Mouse (Mus musculus) limb, embryonic 15.5 days (tissue): Measurements from ENCODE around the gene Efcab12. TPM values are rescaled to one million over a fixed set of nuclear protein-coding genes. Genes with fewer than 3 reads are reported as not detected.

Source experiments
- ATAC-seq: fragments of 200-750 bp; cut with Nextera tagmentation; 2 replicates; pipeline ENCODE4 v1.8.0; 2017; ENCODE audit warnings: low read depth, moderate TSS enrichment; ENCODE audit not compliant: insufficient number of reproducible peaks, low FRiP score, low TSS enrichment
- H3K27ac ChIP-seq: fragments of 300-500 bp; sonication (generic); 2 replicates; pipeline ENCODE4 v1.5.1; 2015; ENCODE audit warnings: moderate library complexity, mild to moderate bottlenecking, inconsistent platforms
- H3K27me3 ChIP-seq: fragments of 300-500 bp; sonication (generic); 2 replicates; pipeline ENCODE4 v1.6.1; 2015; ENCODE audit warnings: inconsistent platforms
- H3K36me3 ChIP-seq: fragments of 300-500 bp; sonication (generic); 2 replicates; pipeline ENCODE4 v1.6.1; 2015; ENCODE audit warnings: inconsistent platforms
- H3K4me1 ChIP-seq: fragments of 300-500 bp; sonication (generic); 2 replicates; pipeline ENCODE4 v1.6.1; 2015; ENCODE audit warnings: inconsistent platforms
- H3K4me2 ChIP-seq: fragments of 300-500 bp; sonication (generic); 2 replicates; pipeline ENCODE4 v1.6.1; 2015; ENCODE audit warnings: mild to moderate bottlenecking, inconsistent platforms
- H3K4me3 ChIP-seq: fragments of 300-500 bp; sonication (generic); 2 replicates; pipeline ENCODE4 v1.5.1; 2015; ENCODE audit warnings: mild to moderate bottlenecking, inconsistent platforms
- H3K9ac ChIP-seq: fragments of 300-500 bp; sonication (generic); 2 replicates; pipeline ENCODE4 v1.6.1; 2015; ENCODE audit warnings: inconsistent platforms
- H3K9me3 ChIP-seq: fragments of 300-500 bp; sonication (generic); 2 replicates; pipeline ENCODE4 v1.6.1; 2016; ENCODE audit warnings: inconsistent platforms
- WGBS: fragments of 180-500 bp; shearing (Covaris S2); methylation state at CpG from one replicate; pipeline ENCODE4 v1.1.7; 2015; 5-methylcytosine and 5-hydroxymethylcytosine counted together
- polyA plus RNA-seq: library from polyadenylated mRNA; unstranded; fragments of >200 nt; fragmentation: Nextera tagmentation; extraction: Ambion mirVana; gene quantifications from 2 replicates; pipeline ENCODE4 v1.2.1, GENCODE M21; 2015

Efcab12 gene
- polyA plus RNA-seq, 1 experiment from 2014 or later: 0.32 TPM

DNA sequence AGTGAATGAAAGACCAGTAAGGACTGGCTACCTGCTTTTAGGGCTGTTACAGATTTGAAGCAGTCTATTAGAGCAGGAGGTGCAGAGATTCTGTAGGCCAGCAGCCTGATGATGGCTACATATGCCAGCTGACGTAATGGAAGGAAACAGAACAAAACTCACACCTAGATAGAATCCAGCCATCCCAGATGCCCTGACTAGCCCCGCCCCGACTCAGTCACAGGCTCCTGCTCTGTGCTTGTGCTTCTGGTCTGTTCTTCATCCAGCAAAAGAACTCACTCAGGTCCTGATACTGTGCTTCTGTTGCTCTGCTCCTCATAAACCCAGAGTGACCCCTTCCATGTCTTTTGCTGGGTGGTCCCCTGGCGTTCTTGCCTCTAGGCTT, 18.1 kb upstream of the Efcab12 start:
- Histone ChIP-seq H3K27me3 (no peaks in the 10 kb centered on the region), H3K4me2 (no peak overlapping the region), H3K9ac (no peak overlapping the region), H3K4me3 (no peak overlapping the region), H3K4me1 (peaks cover 33% of the 10 kb centered on the region), H3K36me3 (no peaks in the 10 kb centered on the region), H3K27ac (peak overlapping the region; percentile 65), H3K9me3 (no peaks in the 10 kb centered on the region)
- no peak for ATAC-seq
- 44% methylated on average over 4 of the region's 4 CpGs for whole genome bisulfite sequencing

DNA sequence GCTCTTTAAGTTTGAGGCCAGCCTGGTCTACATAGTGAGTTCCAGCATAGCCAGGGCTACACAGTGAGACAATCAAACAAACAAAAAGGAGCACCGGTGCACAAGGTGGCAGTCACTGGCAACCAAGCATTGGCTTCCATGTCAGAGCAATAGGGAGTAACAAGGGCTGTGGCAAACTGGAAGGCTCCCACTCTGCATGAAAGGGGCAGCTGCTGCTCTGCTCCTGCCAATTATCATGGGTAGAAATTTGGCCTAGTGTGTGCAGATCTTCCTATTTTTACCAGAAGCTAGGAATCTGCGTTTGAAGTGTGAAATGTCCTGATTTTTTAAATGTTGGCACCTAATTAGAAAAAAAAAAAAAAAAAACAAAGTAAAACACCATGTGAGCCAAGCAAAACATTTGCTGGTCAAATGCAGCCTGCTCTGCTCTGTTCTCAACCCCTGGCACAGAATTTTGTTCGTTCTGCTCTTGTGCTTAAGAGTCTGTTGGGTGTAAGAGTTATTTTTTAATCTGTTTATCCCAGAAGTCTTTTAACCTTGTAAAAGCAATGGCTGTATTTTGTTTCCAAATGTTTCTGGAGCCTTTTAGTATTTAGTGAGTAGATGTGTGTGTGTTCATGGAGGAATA, 17.6 kb upstream of the Efcab12 start:
- H3K4me1 ChIP-seq: peaks cover 33% of the 10 kb centered on the region
- H3K4me3 ChIP-seq: no peak overlapping the region
- H3K27ac ChIP-seq: peak overlapping the region; percentile 65
- H3K27me3 ChIP-seq: no peaks in the 10 kb centered on the region
- H3K9ac ChIP-seq: no peak overlapping the region
- ATAC-seq: no peak
- no peaks in the 10 kb centered on the region for H3K36me3 ChIP-seq
- WGBS: 59% methylated on average over 3 of the region's 3 CpGs
- no peaks in the 10 kb centered on the region for H3K9me3 ChIP-seq
- no peak overlapping the region for H3K4me2 ChIP-seq

DNA sequence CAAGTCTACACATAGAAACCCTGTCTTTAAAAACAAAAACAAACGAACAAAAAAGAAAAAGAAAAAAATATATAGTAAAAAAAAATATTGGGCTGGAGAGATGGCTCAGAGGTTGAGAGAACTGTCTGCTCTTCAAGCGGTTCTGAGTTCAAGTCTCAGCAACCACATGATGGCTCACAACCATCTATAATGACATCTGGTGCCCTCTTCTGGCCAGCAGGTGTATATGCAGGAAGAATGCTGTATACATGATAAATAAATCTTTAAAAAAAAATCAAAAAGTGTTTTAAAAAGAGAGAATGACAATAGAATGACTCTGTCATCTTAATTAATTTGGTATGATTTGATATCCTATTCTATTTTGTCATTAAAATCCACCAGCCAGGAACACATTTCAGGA, 16.2 kb upstream of the Efcab12 start:
- Histone ChIP-seq H3K4me2 (no peak overlapping the region), H3K4me1 (peaks cover 33% of the 10 kb centered on the region), H3K27ac (no peak overlapping the region), H3K36me3 (no peaks in the 10 kb centered on the region), H3K9me3 (no peaks in the 10 kb centered on the region), H3K9ac (no peak overlapping the region), H3K4me3 (no peak overlapping the region), H3K27me3 (no peaks in the 10 kb centered on the region)
- WGBS: 77% methylated on average over 2 of the region's 2 CpGs
- no peak for ATAC-seq

DNA sequence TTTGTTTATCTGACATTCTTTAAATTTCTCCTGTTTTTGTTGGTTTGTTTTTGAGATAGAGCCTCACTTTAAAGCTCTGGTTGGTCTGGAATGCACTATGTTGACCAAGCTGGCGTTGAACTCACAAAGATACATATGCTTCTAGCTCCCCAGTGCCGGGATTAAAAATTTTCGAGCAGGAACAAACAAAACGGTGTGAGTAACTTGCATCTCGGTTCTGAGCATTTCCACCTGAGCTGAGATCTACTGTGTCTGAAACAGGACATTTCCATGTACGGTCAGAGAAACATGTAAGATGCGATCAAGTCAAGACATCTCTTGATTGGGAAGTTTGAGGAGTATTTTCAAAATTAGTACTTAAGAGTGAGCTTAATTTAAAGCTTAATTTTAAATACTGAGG, 15.8 kb upstream of the Efcab12 start:
- H3K9ac ChIP-seq: 0 out of 2 replicates have a peak overlapping the region, but pooled peaks have one; percentile 39
- peak overlapping the region; percentile 66 for H3K4me3 ChIP-seq
- no peaks in the 10 kb centered on the region for H3K27me3 ChIP-seq
- no peaks in the 10 kb centered on the region for H3K9me3 ChIP-seq
- peak overlapping the region; percentile 90 for H3K27ac ChIP-seq
- 46% methylated on average over 7 of the region's 7 CpGs for WGBS
- H3K36me3 ChIP-seq: peaks cover 4% of the 10 kb centered on the region; the same call in 1 of the 2 replicates
- peak overlapping the region; percentile 75 for H3K4me2 ChIP-seq
- no peak for ATAC-seq
- H3K4me1 ChIP-seq: peaks cover 33% of the 10 kb centered on the region

DNA sequence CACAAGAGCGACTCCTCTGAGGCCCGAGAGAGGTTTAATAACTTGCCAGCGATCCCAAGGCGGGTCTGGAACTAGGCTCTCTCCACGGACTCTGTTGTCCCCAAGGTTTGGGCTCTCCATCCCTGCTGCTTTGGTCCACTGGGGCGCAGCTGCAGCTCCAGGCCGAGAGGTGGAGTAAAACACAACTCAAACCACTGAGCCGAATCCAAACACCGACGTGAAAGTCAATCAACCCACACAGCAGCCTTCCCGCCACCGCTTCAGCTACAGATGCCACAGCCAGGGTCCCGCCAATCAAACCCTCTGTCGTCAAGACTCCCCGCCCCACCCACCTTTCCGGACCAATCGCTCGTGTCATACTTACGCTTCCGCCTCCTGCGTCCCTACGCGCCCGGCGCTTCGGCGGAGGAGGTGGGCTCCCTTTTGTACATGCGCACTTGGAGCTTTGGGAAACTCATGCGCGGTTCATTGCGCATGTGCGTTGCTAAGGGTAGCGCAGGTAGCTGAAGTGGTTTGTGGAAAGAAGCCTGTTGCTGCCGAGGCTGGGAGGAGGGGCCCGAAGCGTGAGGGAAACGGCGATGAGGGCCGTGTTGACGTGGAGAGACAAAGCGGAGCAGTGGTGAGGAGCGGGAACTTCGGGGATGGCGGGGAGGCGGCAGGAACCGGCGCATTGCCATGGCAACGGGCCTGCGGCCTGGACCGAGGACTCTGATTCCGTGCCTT, 15.0 kb upstream of the Efcab12 start, which contains the start of the genes Mbd4 and Ift122:
TSS of gene Mbd4 (minus strand) at position 281 of the 723 bp plus-strand sequence.
TSS of gene Ift122 (plus strand) at position 380 of the 723 bp plus-strand sequence.
- WGBS: under 1% methylated on average over 51 of the region's 51 CpGs

DNA sequence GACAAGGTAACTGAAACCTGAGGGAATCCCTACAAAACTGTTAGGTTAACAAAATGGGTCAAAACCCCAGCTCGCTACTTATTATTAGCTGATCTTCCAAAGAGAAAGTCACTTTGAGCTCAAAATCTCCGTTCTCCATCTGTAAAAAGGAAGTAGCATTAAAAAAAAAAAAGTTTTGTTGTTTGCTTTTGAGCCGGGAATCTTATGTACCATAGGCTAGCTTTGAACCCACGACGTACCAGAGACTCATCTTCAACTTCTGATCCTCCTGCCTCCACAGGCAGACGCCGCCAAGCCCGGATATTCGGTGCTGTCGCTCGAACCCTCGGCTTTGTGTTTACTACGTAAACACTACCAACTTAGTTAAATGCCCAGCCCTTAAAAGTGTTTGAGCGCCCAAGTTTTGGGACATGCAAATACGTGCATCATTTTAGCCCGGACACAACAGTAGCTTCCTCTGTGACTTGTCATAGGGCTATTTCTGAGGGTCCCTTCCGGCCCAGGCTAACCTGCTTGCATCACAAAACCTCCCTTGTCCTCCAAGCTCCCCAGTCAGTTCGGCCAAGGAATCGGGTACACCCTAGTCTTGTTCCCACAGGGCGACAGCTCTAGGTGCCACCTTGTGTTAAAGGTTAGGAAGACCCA, 14.4 kb upstream of the Efcab12 start:
- Histone ChIP-seq H3K27me3 (no peaks in the 10 kb centered on the region), H3K9me3 (no peaks in the 10 kb centered on the region), H3K9ac (peak overlapping the region; percentile 46), H3K4me3 (peak overlapping the region; percentile 66), H3K4me2 (peak overlapping the region; percentile 75), H3K27ac (peak overlapping the region; percentile 89), H3K36me3 (peaks cover 13% of the 10 kb centered on the region), H3K4me1 (peaks cover 30% of the 10 kb centered on the region)
- peak; percentile 7; the same call in 1 of the 2 replicates for ATAC-seq
- 6% methylated on average over 20 of the region's 20 CpGs for WGBS

More for the DNA sequence above, 15.0 kb upstream of the Efcab12 start, which contains the start of the genes Mbd4 and Ift122:
- Histone ChIP-seq H3K27me3 (no peaks in the 10 kb centered on the region), H3K27ac (peak within 1 kb of the TSS; percentile 90), H3K9ac (peak within 1 kb of the TSS; percentile 46), H3K4me1 (peaks cover 33% of the 10 kb centered on the region), H3K36me3 (peaks cover 11% of the 10 kb centered on the region), H3K9me3 (no peaks in the 10 kb centered on the region), H3K4me2 (peak within 1 kb of the TSS; percentile 75), H3K4me3 (peak within 1 kb of the TSS; percentile 66)
- ATAC-seq: peak; percentile 97

DNA sequence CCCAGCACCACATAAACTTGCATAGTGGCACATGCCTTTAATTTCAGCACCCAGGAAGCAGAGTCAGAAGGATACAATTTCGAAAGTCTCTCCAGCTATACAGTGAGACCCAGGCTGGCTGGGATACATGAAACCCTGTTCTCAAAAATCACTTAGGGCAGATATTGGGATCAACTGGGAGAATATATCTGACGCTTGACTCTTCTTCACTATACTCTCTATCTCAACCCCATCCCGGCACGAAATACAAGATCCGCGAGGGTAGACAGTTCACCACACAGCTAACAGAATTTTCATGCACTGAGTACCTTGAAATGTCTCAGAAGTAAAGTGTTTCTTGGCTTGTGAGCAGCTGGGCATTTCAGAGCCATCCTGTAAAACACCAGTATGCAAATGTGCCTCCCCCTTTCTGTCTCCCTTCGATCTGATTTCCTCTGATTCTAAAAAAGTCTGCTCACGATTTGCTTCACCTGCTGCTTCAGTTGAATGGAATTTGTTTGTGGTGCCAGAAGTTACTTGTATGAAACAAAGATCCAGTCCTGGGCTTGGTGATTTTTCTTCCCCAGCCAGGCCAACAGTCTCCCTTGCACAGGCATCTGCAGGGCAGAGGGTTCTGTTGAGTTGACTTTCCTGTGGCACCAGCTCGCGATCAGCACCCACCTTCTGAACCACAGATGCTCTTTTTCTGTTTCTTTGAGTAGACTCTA, 10.5 kb upstream of the Efcab12 start:
- Histone ChIP-seq H3K27ac (no peak overlapping the region), H3K27me3 (no peaks in the 10 kb centered on the region), H3K4me3 (no peak overlapping the region), H3K9ac (no peak overlapping the region), H3K9me3 (no peaks in the 10 kb centered on the region), H3K36me3 (peaks cover 26% of the 10 kb centered on the region), H3K4me1 (peaks cover 10% of the 10 kb centered on the region), H3K4me2 (no peak overlapping the region)
- 92% methylated on average over 10 of the region's 10 CpGs for WGBS
- ATAC-seq: no peak

DNA sequence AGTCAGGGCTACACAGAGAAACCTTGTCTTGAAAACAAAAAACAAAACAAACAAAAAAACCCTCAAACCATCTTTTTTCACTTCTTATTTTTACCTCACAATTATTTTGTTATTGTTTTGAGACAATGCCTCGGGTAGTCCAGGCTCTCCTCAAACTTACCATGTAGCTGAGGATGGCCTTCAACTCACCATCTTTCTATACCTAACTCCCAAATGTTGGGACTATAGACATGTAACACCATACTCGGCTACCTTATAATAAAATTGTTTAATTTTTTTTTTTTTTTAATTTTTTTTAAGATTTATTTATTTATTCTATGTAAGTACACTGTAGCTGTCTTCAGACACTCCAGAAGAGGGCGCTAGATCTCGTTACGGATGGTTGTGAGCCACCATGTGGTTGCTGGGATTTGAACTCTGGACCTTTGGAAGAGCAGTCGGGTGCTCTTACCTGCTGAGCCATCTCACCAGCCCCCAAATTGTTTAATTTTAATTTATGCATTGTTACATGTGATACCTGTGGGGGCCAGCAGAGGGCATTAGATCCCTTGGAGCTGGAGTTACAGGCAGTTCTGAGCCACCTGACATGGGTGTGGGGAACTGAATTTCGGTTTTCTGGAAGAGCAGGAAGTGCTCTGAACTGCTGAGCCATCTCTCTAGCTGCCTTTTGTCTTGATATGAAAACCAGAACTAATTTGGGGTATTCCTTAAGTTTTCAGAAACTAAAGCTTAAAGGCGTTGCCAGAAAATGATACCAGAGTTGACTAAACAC, 8.6 kb upstream of the Efcab12 start:
- H3K4me2 ChIP-seq: no peak overlapping the region
- WGBS: 36% methylated on average over 8 of the region's 8 CpGs
- no peaks in the 10 kb centered on the region for H3K27me3 ChIP-seq
- H3K27ac ChIP-seq: no peak overlapping the region
- no peaks in the 10 kb centered on the region for H3K9me3 ChIP-seq
- peaks cover 42% of the 10 kb centered on the region for H3K36me3 ChIP-seq
- H3K4me1 ChIP-seq: peaks cover under 1% of the 10 kb centered on the region; the same call in 1 of the 2 replicates
- H3K9ac ChIP-seq: no peak overlapping the region
- no peak overlapping the region for H3K4me3 ChIP-seq
- ATAC-seq: no peak

DNA sequence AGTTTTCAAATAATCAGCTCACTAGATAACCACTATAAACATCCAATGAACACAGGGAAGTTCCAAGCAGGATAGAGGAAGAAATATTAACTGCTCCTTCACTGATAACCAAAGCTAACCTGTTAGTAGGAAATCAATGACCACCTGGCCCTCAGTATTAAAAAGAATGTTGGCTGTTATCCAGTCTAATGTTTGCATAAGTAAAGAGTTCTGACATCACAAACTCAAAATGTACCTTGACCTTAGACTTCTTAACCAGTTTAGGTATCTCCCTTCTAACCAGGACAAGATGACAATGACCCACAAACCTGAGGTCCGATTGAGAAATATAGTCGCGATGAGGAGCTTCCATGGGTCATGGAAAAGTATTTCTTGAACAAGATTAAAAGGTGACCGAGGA, 6.8 kb upstream of the Efcab12 start:
- no peaks in the 10 kb centered on the region for H3K9me3 ChIP-seq
- no peak overlapping the region for H3K9ac ChIP-seq
- no peak overlapping the region for H3K4me3 ChIP-seq
- no peaks in the 10 kb centered on the region for H3K27me3 ChIP-seq
- H3K27ac ChIP-seq: no peak overlapping the region
- H3K4me1 ChIP-seq: no peaks in the 10 kb centered on the region
- 96% methylated on average over 4 of the region's 4 CpGs for WGBS
- ATAC-seq: no peak
- H3K36me3 ChIP-seq: peaks cover 46% of the 10 kb centered on the region
- no peak overlapping the region for H3K4me2 ChIP-seq

DNA sequence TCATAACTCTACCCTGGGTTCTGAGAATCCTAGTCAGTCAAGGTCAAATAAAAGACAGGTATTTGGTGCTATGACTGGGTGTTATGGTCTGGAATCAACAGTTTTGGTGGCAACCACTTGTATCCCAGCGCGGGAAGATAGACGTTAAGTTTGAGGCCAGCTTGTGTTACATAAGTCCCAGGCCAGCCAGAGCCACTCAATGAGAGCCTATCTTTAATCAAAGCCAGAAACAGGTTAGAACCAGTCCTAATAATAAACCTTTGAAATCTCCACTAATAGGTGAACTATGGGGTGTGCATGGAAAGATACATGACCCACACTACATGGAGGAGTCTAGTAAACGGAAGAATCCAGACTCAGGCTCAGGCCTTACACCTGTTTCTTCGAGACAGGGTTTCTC, 533 bp upstream of the Efcab12 start:
- no peak for ATAC-seq
- peak overlapping the region; percentile 35; the same call in 1 of the 2 replicates for H3K4me3 ChIP-seq
- 52% methylated on average over 5 of the region's 5 CpGs for WGBS
- H3K9me3 ChIP-seq: no peaks in the 10 kb centered on the region
- H3K4me1 ChIP-seq: peaks cover 7% of the 10 kb centered on the region
- no peaks in the 10 kb centered on the region for H3K27me3 ChIP-seq
- H3K9ac ChIP-seq: no peak overlapping the region
- peaks cover 19% of the 10 kb centered on the region for H3K36me3 ChIP-seq
- peak overlapping the region; percentile 63 for H3K4me2 ChIP-seq
- no peak overlapping the region for H3K27ac ChIP-seq

DNA sequence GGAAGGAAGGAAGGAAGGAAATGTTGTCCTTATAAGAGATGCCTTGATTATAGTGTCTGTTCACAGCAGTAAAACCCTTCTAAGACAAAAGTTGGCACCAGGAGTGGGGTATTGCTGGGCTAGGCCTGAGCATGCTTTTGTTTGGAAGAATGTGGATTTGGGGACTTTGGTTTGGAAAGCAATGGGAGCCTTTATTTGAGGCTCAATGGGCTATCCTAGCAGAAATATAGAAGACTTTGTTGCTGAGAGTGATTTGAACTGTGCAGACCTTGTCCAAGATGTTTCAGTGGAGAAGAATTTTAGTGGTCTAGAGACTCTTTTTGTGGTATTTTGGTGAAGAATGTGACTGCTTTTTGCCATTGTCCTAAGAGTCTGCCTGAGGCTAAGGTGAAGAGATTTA, 4.4 kb downstream of the Efcab12 start:
- H3K27me3 ChIP-seq: no peaks in the 10 kb centered on the region
- no peak overlapping the region for H3K9ac ChIP-seq
- ATAC-seq: no peak

More for the DNA sequence above, 4.4 kb downstream of the Efcab12 start:
- Histone ChIP-seq H3K4me1 (peaks cover 7% of the 10 kb centered on the region), H3K4me3 (no peak overlapping the region), H3K4me2 (no peak overlapping the region), H3K27ac (no peak overlapping the region), H3K9me3 (no peaks in the 10 kb centered on the region), H3K36me3 (no peaks in the 10 kb centered on the region)
